Mouse (Mus musculus): ENCODE measurements at regions not wholly inside any gene's neighbourhood (a gene's known extent, or its start where the extent isn't known, plus 50 kb on each side); places are given as distances from the start of the nearest gene placed in this dataset.
"Not testable (repeated sequence)": the region's sequence is repeated elsewhere in the genome, so short reads cannot be mapped to it uniquely, and the experiment has no call there.

- TF ChIP-seq ZC3H11A (IDR thresholded peaks at IDR 0.05; ENCODE audit: low read depth, low read length); CTCF (IDR thresholded peaks at IDR 0.05 in 2 of 3, conservative IDR thresholded peaks at IDR 0.05 in 1 of 3; ENCODE audit: control insufficient read depth in 1 of 3, insufficient read depth in 1 of 3, low read depth in 2 of 3, low read length in 3 of 3, poor library complexity in 1 of 3, severe bottlenecking in 1 of 3); SMC3 (IDR thresholded peaks at IDR 0.05; ENCODE audit: low read depth, low read length); ETS1 (IDR thresholded peaks at IDR 0.05; ENCODE audit: low read depth, low read length); CHD2 (IDR thresholded peaks at IDR 0.05; ENCODE audit: low read length); HCFC1 (IDR thresholded peaks at IDR 0.05; ENCODE audit: low read depth, low read length); POLR2A (IDR thresholded peaks at IDR 0.05; ENCODE audit: control insufficient read depth in 1 of 2, insufficient read depth in 1 of 2, low read depth in 1 of 2, low read length in 2 of 2, poor library complexity in 1 of 2); RAD21 (IDR thresholded peaks at IDR 0.05; ENCODE audit: low read depth, low read length): not testable (repeated sequence)
Measured at GRCm38 (mm10) chr17:7524497-7524896, 139.2 kb upstream of the Unc93a2 start.
